Mouse (Mus musculus) spleen, adult 18-20 months (tissue): Measurements from ENCODE around the gene Rsu1.

Experiments used
- DNase-seq, 2 experiments: peaks; one replicate each; pipeline ENCODE4 v3.0.0; 2022; ENCODE audit warnings: mixed read lengths in 2 of 2

Rsu1 gene

GRCm38 (mm10) chr2:13145245-13145644 is 126.0 kb downstream of the Rsu1 start:
- no peak for DNase-seq

- DNase-seq, result no peak
Observed at GRCm38 (mm10) chr2:13134890-13135289, 136.3 kb downstream of the Rsu1 start.

GRCm38 (mm10) chr2:13132841-13133240 is 138.4 kb downstream of the Rsu1 start:
- DNase-seq, result no peak

- DNase-seq, result no peak
Observed at GRCm38 (mm10) chr2:13132406-13132805, 138.8 kb downstream of the Rsu1 start.

- no peak for DNase-seq
Observed at GRCm38 (mm10) chr2:13129859-13130258, 141.4 kb downstream of the Rsu1 start.

- no peak for DNase-seq
Observed at GRCm38 (mm10) chr2:13129337-13129736, 141.9 kb downstream of the Rsu1 start.

GRCm38 (mm10) chr2:13120461-13120860 is 150.8 kb downstream of the Rsu1 start:
- no peak for DNase-seq

- DNase-seq, result no peak
Observed at GRCm38 (mm10) chr2:13117896-13118295, 153.3 kb downstream of the Rsu1 start.

GRCm38 (mm10) chr2:13106531-13106930 is 164.7 kb downstream of the Rsu1 start:
- no peak for DNase-seq

- DNase-seq, result no peak
Observed at GRCm38 (mm10) chr2:13104388-13104787, 166.8 kb downstream of the Rsu1 start.

- no peak for DNase-seq
Observed at GRCm38 (mm10) chr2:13103797-13104200, 167.4 kb downstream of the Rsu1 start.

- no peak for DNase-seq
Observed at GRCm38 (mm10) chr2:13094045-13094444, 177.2 kb downstream of the Rsu1 start.

- no peak for DNase-seq
Observed at GRCm38 (mm10) chr2:13093570-13093969, 177.6 kb downstream of the Rsu1 start.

GRCm38 (mm10) chr2:13091399-13092015 is 179.7 kb downstream of the Rsu1 start:
- DNase-seq, result no peak

GRCm38 (mm10) chr2:13090841-13091240 is 180.4 kb downstream of the Rsu1 start:
- DNase-seq, result no peak

GRCm38 (mm10) chr2:13089861-13090260 is 181.4 kb downstream of the Rsu1 start:
- no peak for DNase-seq

GRCm38 (mm10) chr2:13088266-13088665 is 182.9 kb downstream of the Rsu1 start:
- no peak for DNase-seq

GRCm38 (mm10) chr2:13087811-13088210 is 183.4 kb downstream of the Rsu1 start:
- DNase-seq, result no peak

- no peak for DNase-seq
Observed at GRCm38 (mm10) chr2:13084223-13084622, 187.0 kb downstream of the Rsu1 start.

- DNase-seq, result no peak
Observed at GRCm38 (mm10) chr2:13080476-13080875, 190.7 kb downstream of the Rsu1 start.

GRCm38 (mm10) chr2:13072243-13072642 is 199.0 kb downstream of the Rsu1 start:
- no peak for DNase-seq

- DNase-seq, result no peak
Observed at GRCm38 (mm10) chr2:13060426-13061170, 210.6 kb downstream of the Rsu1 start.

GRCm38 (mm10) chr2:13048649-13049048 is 222.6 kb downstream of the Rsu1 start:
- no peak for DNase-seq

- no peak for DNase-seq
Observed at GRCm38 (mm10) chr2:13044555-13044954, 226.7 kb downstream of the Rsu1 start.

GRCm38 (mm10) chr2:13039785-13040184 is 231.4 kb downstream of the Rsu1 start:
- no peak for DNase-seq
